Mouse (Mus musculus): ENCODE results near the gene Spesp1.

GRCm38 (mm10) chr9:62261406-62261805 lies 20.6 kb downstream of the Spesp1 start:
- TF ChIP-seq POLR2A (IDR thresholded peaks at IDR 0.05; ENCODE audit: control insufficient read depth, low read depth, low read length) (no peak), CTCF (IDR thresholded peaks at IDR 0.05; ENCODE audit: control insufficient read depth, insufficient read depth, insufficient replicate concordance, low read depth, low read length) (no peak)
